Mouse (Mus musculus) cerebellum, adult 8-10 months (tissue): ENCODE measurements around the gene Bcl7a.
A peak's percentile ranks its signal among the peaks of the same experiment; 100 is the strongest.

Experiments used
- DNase-seq: peaks from one replicate; pipeline ENCODE4 v3.0.0; 2022

Bcl7a gene

DNA sequence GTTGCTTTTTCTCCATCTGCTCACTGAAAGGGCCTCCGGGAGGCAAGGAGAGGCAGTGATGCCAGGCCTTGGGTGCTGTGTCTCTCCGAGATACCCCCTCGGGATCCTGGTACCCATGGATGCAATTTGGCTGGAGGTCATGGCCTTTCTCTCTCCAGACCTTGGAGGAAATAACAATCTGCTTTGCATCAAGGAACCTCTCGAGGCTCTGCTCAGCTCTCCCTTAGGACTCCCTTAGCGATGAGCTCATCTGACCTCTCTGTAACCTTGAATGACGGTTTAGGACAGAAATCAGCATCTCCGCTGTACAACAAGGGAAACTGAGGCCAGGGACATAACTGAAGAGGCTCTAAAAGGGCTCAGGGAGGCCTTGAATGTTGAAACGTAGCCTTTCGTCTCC, 35.1 kb downstream of the Bcl7a start:
- no peak for DNase-seq

DNA sequence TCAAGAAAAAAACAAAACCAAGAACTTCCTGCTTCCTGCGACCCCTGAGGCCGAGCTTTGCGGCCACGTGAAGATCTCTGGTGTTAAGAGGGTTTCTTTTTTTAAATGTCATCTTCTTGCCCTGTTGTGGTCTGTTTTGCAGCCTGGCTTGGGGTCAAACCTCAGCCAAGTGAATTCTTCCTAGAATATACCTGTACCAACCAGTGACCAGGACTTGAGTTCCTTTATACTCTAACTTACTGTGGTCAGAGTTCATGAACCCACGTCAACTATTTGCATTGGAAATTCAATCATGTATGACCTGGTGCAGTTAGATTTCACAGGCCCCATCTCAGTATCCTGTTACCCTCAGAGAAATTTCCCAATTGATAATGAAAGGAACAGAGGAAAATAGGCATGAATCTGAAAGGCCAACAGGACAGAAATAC, 35.9 kb downstream of the Bcl7a start:
- DNase-seq: no peak

GRCm38 (mm10) chr5:123381968-123382367, 38.3 kb downstream of the Bcl7a start:
- no peak for DNase-seq

GRCm38 (mm10) chr5:123382686-123383085, 39.1 kb downstream of the Bcl7a start:
- no peak for DNase-seq

DNA sequence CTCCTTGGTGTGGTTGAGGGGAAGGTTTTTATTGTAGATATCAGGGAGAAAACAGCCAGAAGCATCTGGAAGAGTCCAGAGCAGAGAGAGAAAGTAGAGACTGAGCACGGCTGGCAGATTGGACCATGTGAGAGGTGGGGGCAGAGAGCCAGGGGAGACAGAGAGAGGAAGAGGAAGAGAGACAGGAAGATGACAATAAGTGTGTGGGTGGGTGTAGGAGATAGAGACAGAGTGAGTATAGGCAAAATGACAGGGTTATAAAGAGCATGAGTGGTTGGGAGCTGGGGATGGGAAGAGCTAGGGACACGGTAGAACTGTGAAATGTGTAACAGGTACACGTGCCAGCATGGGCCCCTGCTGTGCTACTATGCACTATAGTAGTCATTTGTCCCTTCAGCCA, 44.8 kb downstream of the Bcl7a start:
- DNase-seq: no peak

- DNase-seq: no peak
These were observed 47.2 kb downstream of the Bcl7a start for GRCm38 (mm10) chr5:123390536-123391441.

DNA sequence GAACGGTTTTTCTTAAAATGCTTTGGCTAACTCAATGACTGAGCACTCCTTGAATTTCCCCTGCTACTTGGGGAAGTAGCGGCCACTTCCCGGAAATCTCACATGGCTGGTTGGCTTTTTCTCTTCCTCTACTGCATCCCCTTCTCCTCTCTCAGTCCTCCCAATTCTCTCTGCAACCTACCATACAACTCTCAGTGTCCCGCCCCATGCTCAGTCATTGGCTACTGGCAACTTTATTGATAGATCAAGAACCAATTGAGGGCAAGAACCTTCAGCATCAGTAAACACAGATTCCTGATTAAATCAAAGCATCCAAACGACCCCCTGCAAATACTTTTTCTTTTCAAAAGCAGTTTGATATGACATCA, 47.8 kb downstream of the Bcl7a start:
- DNase-seq: no peak

GRCm38 (mm10) chr5:123393786-123394302, 50.2 kb downstream of the Bcl7a start:
- DNase-seq: no peak

GRCm38 (mm10) chr5:123394303-123394956, 50.8 kb downstream of the Bcl7a start, which contains the start of gene Mlxip:
Gene Mlxip (plus strand): TSS chr5:123394798.
- DNase-seq: peak; percentile 87

DNA sequence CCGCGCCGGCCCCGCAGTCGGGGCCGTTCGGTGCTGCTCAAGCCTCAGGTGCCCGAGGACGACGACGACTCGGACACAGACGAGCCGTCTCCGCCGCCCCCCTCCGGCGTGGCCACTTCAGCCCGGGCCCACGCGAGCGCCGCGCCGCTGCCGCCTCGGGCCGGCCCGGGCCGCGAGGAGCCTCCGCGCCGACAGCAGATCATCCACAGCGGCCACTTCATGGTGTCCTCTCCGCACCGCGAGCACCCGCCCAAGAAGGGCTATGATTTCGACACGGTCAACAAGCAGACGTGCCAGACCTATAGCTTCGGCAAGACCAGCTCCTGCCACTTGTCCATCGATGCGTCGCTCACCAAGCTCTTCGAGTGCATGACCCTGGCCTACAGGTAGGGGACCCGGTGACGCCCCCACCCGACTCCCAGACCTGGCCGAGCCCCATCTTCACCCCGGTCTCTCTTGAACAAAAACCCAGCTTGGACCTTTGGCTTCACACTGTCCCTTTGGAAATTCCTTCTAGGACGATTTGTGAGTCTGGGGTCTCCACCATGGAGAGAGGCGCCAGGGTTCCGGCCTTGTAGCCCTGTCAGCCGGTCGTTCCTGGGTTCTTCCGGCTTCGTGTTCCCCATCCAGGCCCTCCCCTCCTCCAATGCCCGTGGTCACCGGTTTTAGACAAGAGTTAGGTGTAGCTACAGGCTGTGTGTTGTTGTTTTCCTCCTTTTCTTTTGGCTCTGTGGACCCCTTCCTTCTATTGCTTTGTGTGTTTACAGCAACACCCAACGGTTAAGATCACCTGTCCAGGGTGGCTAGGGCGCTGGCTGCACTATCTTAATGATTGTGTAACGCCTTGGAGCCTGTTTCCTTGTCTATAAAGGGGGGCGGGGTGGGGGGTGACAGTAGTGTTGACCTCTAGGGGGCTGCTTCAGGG, 51.6 kb downstream of the Bcl7a start:
- DNase-seq: no peak

- peak; percentile 57 for DNase-seq
These were observed 53.3 kb downstream of the Bcl7a start for GRCm38 (mm10) chr5:123396901-123397464.

DNA sequence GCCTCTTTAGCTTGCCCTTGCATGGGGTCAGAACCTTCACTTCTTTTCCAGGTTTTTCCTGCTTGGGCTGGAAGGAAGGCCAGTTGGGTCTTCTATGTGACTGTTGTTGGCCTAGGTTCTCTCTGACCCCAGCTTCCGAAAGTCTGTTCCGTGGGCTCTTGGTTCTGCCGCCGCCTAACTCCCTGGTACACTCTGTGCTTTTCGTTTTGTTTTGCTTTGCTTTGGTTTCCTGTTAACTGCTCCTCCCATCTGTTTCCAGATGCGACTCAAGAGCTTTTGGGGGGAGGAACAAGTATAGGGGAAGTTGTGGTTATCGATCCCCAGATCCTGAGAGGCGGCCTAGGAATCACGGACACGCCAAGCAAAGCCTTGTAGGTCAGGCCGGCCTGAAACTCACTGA, 54.2 kb downstream of the Bcl7a start:
- no peak for DNase-seq

DNA sequence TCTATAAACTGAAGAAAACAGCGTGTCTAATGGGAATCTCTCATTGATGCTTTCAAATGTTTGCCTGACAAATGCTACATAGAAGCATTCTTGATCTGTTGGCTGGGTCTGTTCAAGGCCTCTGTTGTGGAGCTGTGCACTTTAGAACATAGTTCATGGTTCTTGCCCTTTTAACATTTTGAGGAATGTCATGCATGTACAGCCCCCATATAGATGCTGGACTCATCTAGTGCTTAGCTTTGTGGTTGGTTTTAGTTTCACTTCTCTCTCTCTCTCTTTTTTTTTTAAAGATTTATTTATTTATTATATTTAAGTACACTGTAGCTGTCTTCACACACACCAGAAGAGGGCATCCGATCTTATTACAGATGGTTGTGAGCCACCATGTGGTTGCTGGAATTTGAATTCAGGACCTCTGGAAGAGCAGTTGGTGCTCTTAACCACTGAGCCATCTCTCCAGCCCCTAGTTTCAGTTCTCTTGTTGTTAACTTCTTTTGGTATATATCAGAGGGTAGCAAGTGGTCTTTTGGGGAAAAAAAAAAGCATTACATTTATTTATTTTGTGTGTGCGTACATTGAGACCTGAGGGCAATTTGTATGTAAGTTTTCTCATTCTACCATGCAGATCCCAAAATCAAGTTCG, 55.3 kb downstream of the Bcl7a start:
- DNase-seq: no peak

- no peak for DNase-seq
These were observed 60.8 kb downstream of the Bcl7a start for GRCm38 (mm10) chr5:123404480-123404879.

- no peak for DNase-seq
These were observed 63.3 kb downstream of the Bcl7a start for GRCm38 (mm10) chr5:123406952-123407351.

DNA sequence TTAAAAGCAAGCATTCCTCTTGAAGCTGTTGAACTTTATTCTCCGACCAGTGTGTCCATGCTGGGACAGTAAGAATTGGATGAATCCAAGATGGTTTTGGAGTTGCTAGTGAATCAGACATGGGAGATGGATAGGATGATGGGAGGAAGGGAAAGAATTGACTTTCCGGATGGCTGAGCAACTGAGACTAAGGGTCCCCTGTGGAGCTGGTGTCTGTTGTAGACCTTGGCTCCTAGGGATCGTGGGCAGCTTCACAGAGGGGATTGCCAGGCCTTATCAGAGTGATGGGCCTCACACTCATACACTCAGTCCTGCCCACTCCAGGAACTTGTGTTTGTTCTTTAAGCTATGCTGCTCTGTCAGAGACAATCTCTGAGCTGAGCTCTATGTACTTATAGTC, 64.5 kb downstream of the Bcl7a start:
- DNase-seq: no peak

DNA sequence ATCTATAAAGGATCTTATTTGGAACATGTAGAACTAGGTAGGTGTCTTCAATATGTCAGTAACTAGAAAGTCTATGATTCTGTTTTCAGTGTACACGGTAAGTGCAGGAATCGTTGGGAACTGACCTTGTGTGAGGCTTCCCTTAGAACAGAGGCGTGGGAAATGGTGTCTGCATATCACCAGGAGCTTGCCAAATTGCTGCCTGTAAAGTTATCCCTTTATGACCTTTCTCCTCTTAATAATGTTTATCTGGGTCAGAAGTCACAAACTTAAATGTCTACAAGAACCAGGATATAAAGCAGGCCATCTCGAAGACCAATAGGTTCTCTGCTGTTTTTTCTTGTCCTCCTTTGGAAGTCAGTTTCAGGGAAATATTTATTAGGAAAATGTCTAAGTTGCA, 68.6 kb downstream of the Bcl7a start:
- no peak for DNase-seq

DNA sequence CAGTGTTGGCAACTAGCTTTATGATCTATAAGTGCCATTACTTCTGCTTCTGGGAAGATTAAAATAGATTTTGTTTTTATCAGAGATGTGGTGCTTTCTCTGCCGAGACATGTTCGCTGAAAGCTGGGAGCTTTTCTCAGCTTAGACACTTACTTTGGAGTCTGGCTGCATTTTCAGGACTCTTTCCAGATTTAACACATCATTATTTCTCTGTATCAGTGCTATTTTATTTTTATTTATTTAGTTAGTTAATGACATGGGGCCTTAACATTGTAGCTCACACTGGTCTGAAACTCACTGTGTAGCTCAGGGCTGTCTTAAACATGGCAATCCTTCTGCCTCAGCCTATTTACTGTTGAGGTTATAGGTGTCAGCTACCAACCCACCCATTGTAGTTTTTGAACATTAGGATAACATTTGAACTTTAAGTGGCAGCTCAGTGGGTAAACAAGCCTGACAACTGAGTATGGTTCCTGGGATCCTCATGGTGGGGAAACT, 70.3 kb downstream of the Bcl7a start:
- no peak for DNase-seq

GRCm38 (mm10) chr5:123416149-123416548, 72.5 kb downstream of the Bcl7a start:
- no peak for DNase-seq

DNA sequence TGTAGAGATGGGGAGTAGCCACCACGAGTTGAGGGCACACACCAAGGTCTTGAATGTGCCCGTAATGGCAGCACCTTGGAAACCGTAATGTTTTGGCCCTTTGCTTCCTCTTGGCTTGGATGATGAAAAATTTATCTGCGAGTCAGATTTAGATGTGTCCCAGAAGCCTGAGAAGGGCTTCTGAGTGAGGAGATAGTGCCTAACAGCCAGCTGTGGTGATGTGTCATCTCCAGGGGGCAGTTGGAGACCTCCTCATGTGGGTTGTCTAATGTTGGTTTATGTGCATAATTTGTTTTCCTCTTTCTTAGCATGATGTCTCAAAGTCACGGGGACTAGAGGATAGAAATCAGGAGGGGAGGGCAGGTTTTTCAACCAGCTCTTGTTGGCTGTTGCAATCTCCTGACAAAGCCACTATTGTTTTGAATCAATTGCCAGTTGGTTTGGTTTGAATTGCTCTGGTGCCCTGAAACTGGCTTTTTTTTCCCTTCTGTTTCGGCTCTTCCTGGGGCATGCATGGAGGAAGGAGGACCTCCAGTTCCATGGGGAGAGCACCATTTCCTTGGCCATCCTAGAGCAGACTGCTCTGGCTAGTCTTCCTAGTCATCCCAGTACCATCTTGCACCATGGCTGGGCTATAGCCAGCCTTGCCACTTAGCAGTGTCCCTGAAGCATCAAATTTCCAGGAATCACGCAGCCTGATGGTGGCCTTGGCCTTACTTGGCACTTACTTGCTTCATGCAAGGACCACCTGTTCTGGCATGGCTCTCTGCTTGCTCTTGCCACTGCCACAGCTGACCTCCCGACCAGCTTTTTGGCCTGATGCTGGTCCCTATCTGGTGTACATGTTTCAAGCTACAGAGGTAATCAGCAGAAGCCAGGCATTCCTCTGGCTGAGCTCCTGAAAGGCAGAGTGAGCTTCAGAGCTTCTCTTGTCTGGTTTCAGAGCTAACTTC, 73.2 kb downstream of the Bcl7a start:
- DNase-seq: no peak

DNA sequence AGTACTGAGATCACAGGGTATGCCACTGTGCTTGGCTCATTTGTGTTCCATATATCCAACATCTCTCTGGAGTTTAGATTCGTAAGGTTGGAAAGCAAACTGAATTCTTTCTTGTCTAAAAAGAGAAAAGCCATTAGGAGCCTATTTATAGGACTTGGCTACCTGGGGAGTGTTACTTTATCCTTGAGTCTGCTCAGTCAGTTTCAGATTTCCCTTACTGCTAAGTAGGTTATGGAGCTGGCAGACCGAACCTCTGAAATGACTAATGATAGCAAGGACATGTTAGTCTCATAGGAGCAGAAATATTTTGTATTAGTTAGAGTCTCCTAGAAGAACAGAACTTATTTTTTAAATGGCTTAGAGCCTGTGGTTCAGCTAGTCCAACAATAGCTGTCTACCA, 80.3 kb downstream of the Bcl7a start:
- no peak for DNase-seq
